Mouse (Mus musculus): ENCODE measurements around the gene Spsb1.

GRCm38 (mm10) chr4:150003021-150003580 is 48.3 kb upstream of the Spsb1 start:
- TF ChIP-seq CTCF (IDR thresholded peaks at IDR 0.05; ENCODE audit: low read depth) (no peak), EP300 (IDR thresholded peaks at IDR 0.05; ENCODE audit: low read depth) (no peak)

All from liver, embryonic 14.5 days (tissue).